Mouse (Mus musculus): ENCODE measurements around the gene Gria1.

GRCm38 (mm10) chr11:57244543-57244942 is 233.4 kb downstream of the Gria1 start:
- TF ChIP-seq CTCF (IDR thresholded peaks at IDR 0.05; ENCODE audit: control insufficient read depth, insufficient read depth, low read length): no peak
- TF ChIP-seq POLR2A (IDR thresholded peaks at IDR 0.05; ENCODE audit: borderline replicate concordance, control insufficient read depth, low read depth, low read length): no peak

Data from bone marrow, adult 2 months (tissue).